Mouse (Mus musculus): ENCODE data around the gene N4bp3. TPM values are rescaled to one million over a fixed set of nuclear protein-coding genes. Genes with fewer than 3 reads are reported as not detected.

The N4bp3 gene
- polyA plus RNA-seq (2014; fragmentation: Illumina TruSeq; extraction: RNeasy Lipid Tissue Mini Kit (QIAGEN cat#74804); ENCODE audit: low read depth, low replicate concordance): not detected

DNA sequence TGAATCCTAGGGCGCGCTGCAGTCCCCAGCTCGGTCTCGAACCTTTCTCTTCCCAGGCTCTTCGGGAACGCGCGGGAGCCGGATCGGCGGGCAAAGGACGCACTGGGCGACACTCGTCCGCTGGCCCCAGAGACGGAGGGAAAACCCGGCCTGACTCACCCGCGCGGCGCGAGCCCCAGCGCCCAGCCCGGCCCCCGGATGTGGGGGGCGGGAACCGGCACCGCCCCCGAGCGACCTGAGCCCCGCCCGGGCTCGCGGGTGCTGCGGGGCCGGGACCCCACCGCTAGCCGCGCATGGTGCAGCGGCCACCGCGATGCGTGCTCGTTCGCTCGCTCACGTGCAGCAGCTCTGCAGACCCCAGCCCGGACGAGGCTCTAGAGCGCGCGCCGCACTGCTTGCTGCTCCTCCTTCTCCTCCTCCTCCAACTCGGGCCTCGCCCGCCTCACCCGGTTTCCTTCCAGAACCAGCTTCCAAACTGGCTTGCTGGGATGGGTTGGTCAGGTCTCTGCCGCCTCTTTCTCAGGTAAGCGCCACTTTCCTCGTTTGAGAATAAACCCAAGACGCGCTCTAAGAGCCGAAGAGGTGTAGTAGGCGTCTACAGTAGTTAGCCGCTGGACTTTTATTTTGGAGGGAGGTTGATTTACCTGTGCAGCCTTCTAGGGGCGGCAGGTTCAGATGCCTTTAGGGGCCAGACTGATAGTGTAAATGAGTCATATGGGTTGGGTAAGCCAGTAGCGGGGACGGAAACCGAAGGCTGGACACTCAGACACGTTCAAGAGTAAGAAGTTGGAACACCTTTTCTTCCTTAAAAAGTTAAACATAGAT, at the start of gene N4bp3, which contains the start of gene D930048N14Rik:
Gene N4bp3, minus strand, starts transcription at position 152 of the 825 bp plus-strand sequence.
Gene D930048N14Rik, plus strand, starts transcription at position 264 of the 825 bp plus-strand sequence.

GRCm38 (mm10) chr11:51688330-51689328, 38.0 kb upstream of the N4bp3 start, which contains the start of gene 0610009B22Rik:
Gene 0610009B22Rik, minus strand, starts transcription at chr11:51688874.

DNA sequence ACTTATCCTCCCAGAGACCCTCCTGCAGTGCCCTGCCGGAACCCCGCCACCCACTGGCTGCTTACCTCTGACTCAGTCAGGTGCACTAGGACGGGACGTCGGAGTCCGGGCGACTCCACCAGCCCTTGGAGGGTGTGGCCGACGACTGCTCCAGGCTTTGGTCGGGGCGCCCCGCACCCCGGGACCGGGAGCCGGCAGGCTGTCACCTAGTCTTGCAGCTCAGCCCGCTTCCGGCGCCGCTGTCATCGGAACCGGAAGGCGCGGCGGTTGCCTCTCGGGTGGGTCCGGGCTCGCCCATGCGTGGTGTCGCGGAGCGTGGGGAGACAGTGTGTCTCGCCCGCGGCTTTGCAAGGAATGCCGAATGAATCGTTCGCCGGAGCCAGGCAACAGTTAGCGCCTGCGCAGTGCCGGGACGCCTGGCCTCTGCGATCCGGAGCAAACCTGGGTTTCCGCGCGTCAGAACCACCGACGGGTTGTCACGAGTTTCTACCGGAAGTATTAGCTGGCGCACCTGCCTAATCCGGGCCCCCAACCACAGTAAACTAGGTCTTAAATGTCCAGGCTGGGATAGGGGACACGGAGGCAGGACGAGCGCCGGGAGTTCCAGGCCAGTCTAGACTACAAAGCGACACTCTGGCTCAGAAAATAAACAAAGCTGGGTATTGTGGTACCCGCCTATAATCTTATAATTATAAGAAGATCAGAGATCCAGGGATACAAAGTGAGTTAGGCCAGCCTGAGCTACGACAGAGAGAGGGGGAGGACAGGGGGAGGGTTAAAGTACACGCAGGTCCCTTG, 14.9 kb downstream of the N4bp3 start, which contains the start of gene Rmnd5b:
Gene Rmnd5b, minus strand, starts transcription at position 372 of the 798 bp plus-strand sequence.

DNA sequence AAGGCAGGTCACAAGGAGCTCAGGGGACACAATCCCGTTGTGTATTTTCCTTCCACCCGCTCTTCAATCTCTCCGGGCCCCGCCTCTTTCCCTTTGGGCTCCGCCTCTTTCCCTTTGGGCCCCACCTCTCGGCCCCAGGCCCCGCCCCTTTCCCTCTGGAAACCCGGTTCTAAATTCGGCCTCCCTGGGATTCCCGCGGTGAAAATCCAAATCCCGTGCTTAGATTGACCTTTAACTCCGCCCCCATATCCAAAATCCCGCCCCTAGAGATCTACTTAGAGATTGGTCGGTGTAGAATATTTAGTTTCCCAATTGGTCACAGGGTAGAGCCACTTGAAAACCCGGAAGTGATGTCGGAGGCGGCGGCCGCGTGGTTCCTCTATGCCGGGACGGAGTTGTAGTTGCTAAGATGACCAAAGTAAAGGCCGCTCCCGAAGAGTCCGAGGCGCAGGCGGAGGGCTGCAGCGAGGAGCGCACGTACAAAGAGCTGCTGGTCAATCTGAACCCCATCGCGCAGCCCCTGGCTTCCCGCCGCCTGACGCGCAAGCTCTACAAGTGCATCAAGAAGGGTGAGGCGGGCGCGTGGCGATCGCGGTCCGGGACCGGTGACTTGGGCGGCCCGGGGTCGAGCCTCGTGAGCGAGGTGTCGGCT, 31.1 kb downstream of the N4bp3 start, which contains the start of gene Nhp2:
Gene Nhp2, plus strand, starts transcription at position 327 of the 652 bp plus-strand sequence.

DNA sequence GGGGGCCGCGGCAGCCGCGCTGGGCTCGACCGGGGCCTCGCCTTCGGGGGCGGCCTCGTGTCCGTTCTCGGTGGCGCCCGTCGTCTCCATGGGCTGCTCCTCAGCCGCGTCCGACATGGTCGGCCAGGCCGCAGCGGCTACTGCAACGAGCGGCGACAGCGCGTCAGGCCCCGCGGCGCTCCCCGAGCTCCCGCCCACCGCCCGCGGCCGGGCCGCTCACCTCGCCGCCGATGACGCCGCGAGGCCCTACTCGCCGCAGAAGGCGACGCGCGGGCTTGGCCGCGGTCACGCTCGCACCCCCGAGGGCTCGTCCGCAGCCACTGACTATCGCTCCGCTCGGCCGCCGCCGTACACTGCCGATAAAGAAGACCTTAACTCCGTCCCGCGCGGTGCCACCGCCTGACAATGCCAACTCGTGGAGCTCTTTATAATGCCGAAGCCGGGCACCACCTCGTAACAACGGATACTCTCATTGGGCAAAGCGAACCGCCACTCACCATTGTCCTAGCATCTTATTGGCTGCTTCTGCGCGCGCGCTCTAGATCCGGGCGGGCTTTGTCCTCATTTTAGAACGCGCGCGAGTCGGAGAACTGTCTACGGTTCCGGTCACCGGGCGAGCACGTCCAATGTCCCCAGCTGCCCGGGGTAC, 44.1 kb downstream of the N4bp3 start, which contains the start of gene Hnrnpab:
Gene Hnrnpab, minus strand, starts transcription at position 401 of the 649 bp plus-strand sequence.

Other genes with a start within 250 kb of the N4bp3 start
- 11.0 TPM for gene Phykpl, start 66.1 kb downstream of the N4bp3 start, polyA plus RNA-seq (2014; fragmentation: Illumina TruSeq; extraction: RNeasy Lipid Tissue Mini Kit (QIAGEN cat#74804); ENCODE audit: low read depth, low replicate concordance)
- 153 TPM for gene Hnrnpab, start 44.0 kb downstream of the N4bp3 start, polyA plus RNA-seq (2014; fragmentation: Illumina TruSeq; extraction: RNeasy Lipid Tissue Mini Kit (QIAGEN cat#74804); ENCODE audit: low read depth, low replicate concordance)
- 2.9 TPM for gene Nhp2, start 31.1 kb downstream of the N4bp3 start, polyA plus RNA-seq (2014; fragmentation: Illumina TruSeq; extraction: RNeasy Lipid Tissue Mini Kit (QIAGEN cat#74804); ENCODE audit: low read depth, low replicate concordance)
- gene Rmnd5b, start 14.9 kb downstream of the N4bp3 start, polyA plus RNA-seq (2014; fragmentation: Illumina TruSeq; extraction: RNeasy Lipid Tissue Mini Kit (QIAGEN cat#74804); ENCODE audit: low read depth, low replicate concordance): 4.6 TPM
- 3.5 TPM for gene D930048N14Rik, start 112 bp upstream of the N4bp3 start, polyA plus RNA-seq (2014; fragmentation: Illumina TruSeq; extraction: RNeasy Lipid Tissue Mini Kit (QIAGEN cat#74804); ENCODE audit: low read depth, low replicate concordance)
- gene 0610009B22Rik, start 38.0 kb upstream of the N4bp3 start, polyA plus RNA-seq (2014; fragmentation: Illumina TruSeq; extraction: RNeasy Lipid Tissue Mini Kit (QIAGEN cat#74804); ENCODE audit: low read depth, low replicate concordance): 59.4 TPM
- gene Sec24a, start 112.8 kb upstream of the N4bp3 start, polyA plus RNA-seq (2014; fragmentation: Illumina TruSeq; extraction: RNeasy Lipid Tissue Mini Kit (QIAGEN cat#74804); ENCODE audit: low read depth, low replicate concordance): 82.0 TPM
- 610 TPM for gene Sar1b, start 112.8 kb upstream of the N4bp3 start, polyA plus RNA-seq (2014; fragmentation: Illumina TruSeq; extraction: RNeasy Lipid Tissue Mini Kit (QIAGEN cat#74804); ENCODE audit: low read depth, low replicate concordance)
- 2.0 TPM for gene Jade2, start 206.8 kb upstream of the N4bp3 start, polyA plus RNA-seq (2014; fragmentation: Illumina TruSeq; extraction: RNeasy Lipid Tissue Mini Kit (QIAGEN cat#74804); ENCODE audit: low read depth, low replicate concordance)

Data from liver, adult 10 weeks (tissue).